15 mouse cellular contexts compared by ENCODE assay signal in genomic region chr1:24226941-24227711, GRCm38 (mm10). TPM values are rescaled to one million over a fixed set of nuclear protein-coding genes. Genes with fewer than 3 reads are reported as not detected.
DNase-seq lines count a peak whose midpoint lies in the region; ATAC-seq and TF ChIP-seq lines count a peak whose summit lies in the region.
"Had no signal": no experiment of that assay in that cellular context is flagged by ENCODE, and none has a peak within 500 bp of the region (broad histone marks: within the 10 kb centered on the region; RNA-seq: fewer than 3 reads in every experiment).

No protein-coding gene starts in this region.

- no peaks in the 10 kb centered on the region for H3K27me3 ChIP-seq in embryonic facial prominence, embryonic 14.5 days (replicated peaks; ENCODE audit: control insufficient read depth, insufficient read depth, low read length)
- no peaks in the 10 kb centered on the region for H3K27me3 ChIP-seq in embryonic facial prominence, embryonic 10.5 days (replicated peaks; ENCODE audit: low read depth, poor library complexity, severe bottlenecking)
- H3K27me3 ChIP-seq in liver, adult 2 months (ENCODE audit: control insufficient read depth, insufficient read depth, low read length) = no peaks in the 10 kb centered on the region; the same call in 1 of the 2 replicates
- H3K27me3 ChIP-seq in liver, postnatal 0 days (ENCODE audit: insufficient read depth, low read length) = no peaks in the 10 kb centered on the region
- no peaks in the 10 kb centered on the region for H3K27me3 ChIP-seq in limb, embryonic 13.5 days
- H3K27me3 ChIP-seq in midbrain, embryonic 10.5 days (ENCODE audit: low read depth, poor library complexity, severe bottlenecking) = no peaks in the 10 kb centered on the region

- ATAC-seq in embryonic facial prominence, embryonic 14.5 days (ENCODE audit: low read depth) = no peak
- ATAC-seq in liver, postnatal 0 days = no peak
- no peak for ATAC-seq in limb, embryonic 13.5 days (ENCODE audit: low FRiP score, low read depth)

- no peak overlapping the region for H3K4me2 ChIP-seq in embryonic facial prominence, embryonic 14.5 days (ENCODE audit: low read depth, low read length)
- no peak overlapping the region for H3K4me2 ChIP-seq in liver, postnatal 0 days (ENCODE audit: low read depth, low read length)
- no peak overlapping the region for H3K4me2 ChIP-seq in limb, embryonic 13.5 days (replicated peaks)
- H3K4me2 ChIP-seq: liver, embryonic 11.5 days had no signal

- H3K4me3 ChIP-seq in embryonic facial prominence, embryonic 14.5 days (ENCODE audit: low read depth, low read length) = no peak overlapping the region
- H3K4me3 ChIP-seq in embryonic facial prominence, embryonic 10.5 days = no peak overlapping the region
- H3K4me3 ChIP-seq in liver, adult 2 months (ENCODE audit: insufficient read depth, low read depth, low read length) = no peak overlapping the region
- H3K4me3 ChIP-seq in liver, postnatal 0 days (ENCODE audit: low read depth, low read length) = no peak overlapping the region
- no peak overlapping the region for H3K4me3 ChIP-seq in limb, embryonic 13.5 days
- no peak overlapping the region for H3K4me3 ChIP-seq in midbrain, embryonic 10.5 days

- no peaks in the 10 kb centered on the region for H3K9me3 ChIP-seq in embryonic facial prominence, embryonic 14.5 days (ENCODE audit: control insufficient read depth, low read length)
- no peaks in the 10 kb centered on the region for H3K9me3 ChIP-seq in embryonic facial prominence, embryonic 10.5 days
- H3K9me3 ChIP-seq in liver, postnatal 0 days (ENCODE audit: low read length) = no peaks in the 10 kb centered on the region
- no peaks in the 10 kb centered on the region for H3K9me3 ChIP-seq in limb, embryonic 13.5 days
- no peaks in the 10 kb centered on the region for H3K9me3 ChIP-seq in midbrain, embryonic 10.5 days (replicated peaks)

- peak; percentile 41 for DNase-seq in embryonic facial prominence, embryonic 14.5 days (ENCODE audit: low spot score)
- no peak for DNase-seq in embryonic facial prominence, embryonic 10.5 days (ENCODE audit: low spot score)
- peak; percentile 24 for DNase-seq in liver, adult 2 months (ENCODE audit: extremely low read depth, low read depth, low spot score)
- no peak for DNase-seq in liver, postnatal 0 days
- peak; percentile 82 for DNase-seq in cerebellum, adult 9-11 months
- DNase-seq in midbrain, embryonic 10.5 days (ENCODE audit: low spot score) = no peak
- no peak for DNase-seq in right cerebral cortex, postnatal 14 days
- DNase-seq: adrenal gland, postnatal 10 days; heart, adult 18-20 months; heart, postnatal 10 days; kidney, postnatal 14 days; layer of hippocampus, postnatal 36 days had no signal

- H3K27ac ChIP-seq in embryonic facial prominence, embryonic 14.5 days (replicated peaks; ENCODE audit: low read depth, low read length) = no peak overlapping the region; the same call in 1 of the 2 replicates
- no peak overlapping the region for H3K27ac ChIP-seq in embryonic facial prominence, embryonic 10.5 days (replicated peaks)
- H3K27ac ChIP-seq in liver, adult 2 months (replicated peaks; ENCODE audit: insufficient read depth, low read depth, low read length) = no peak overlapping the region
- H3K27ac ChIP-seq in liver, postnatal 0 days (ENCODE audit: low read depth) = no peak overlapping the region
- H3K27ac ChIP-seq in limb, embryonic 13.5 days = peak overlapping the region; percentile 39; the same call in 1 of the 2 replicates
- no peak overlapping the region for H3K27ac ChIP-seq in midbrain, embryonic 10.5 days (replicated peaks)

- no peaks in the 10 kb centered on the region for H3K36me3 ChIP-seq in embryonic facial prominence, embryonic 14.5 days (ENCODE audit: control insufficient read depth, insufficient read depth, low read length)
- peaks cover 34% of the 10 kb centered on the region for H3K36me3 ChIP-seq in embryonic facial prominence, embryonic 10.5 days (replicated peaks)
- H3K36me3 ChIP-seq in liver, adult 2 months (ENCODE audit: control insufficient read depth, insufficient read depth, low read length) = no peaks in the 10 kb centered on the region
- no peaks in the 10 kb centered on the region for H3K36me3 ChIP-seq in liver, postnatal 0 days (replicated peaks; ENCODE audit: insufficient read depth, low read length)
- peaks cover 19% of the 10 kb centered on the region for H3K36me3 ChIP-seq in limb, embryonic 13.5 days
- H3K36me3 ChIP-seq in midbrain, embryonic 10.5 days = no peaks in the 10 kb centered on the region

- no peaks in the 10 kb centered on the region for H3K79me2 ChIP-seq in liver, adult 2 months (ENCODE audit: control insufficient read depth, insufficient read depth, low read length)

- H3K9ac ChIP-seq in embryonic facial prominence, embryonic 14.5 days (ENCODE audit: low read depth, low read length) = no peak overlapping the region
- no peak overlapping the region for H3K9ac ChIP-seq in liver, adult 2 months (ENCODE audit: low read depth, low read length)
- no peak overlapping the region for H3K9ac ChIP-seq in liver, postnatal 0 days (replicated peaks)
- H3K9ac ChIP-seq in limb, embryonic 13.5 days = 0 out of 2 replicates have a peak overlapping the region, but pooled peaks have one; percentile 8

- H3K4me1 ChIP-seq in embryonic facial prominence, embryonic 14.5 days (ENCODE audit: control insufficient read depth, insufficient read depth, low read length) = peaks cover 23% of the 10 kb centered on the region
- peaks cover 24% of the 10 kb centered on the region for H3K4me1 ChIP-seq in embryonic facial prominence, embryonic 10.5 days
- H3K4me1 ChIP-seq in liver, adult 2 months (ENCODE audit: control insufficient read depth, insufficient read depth, low read length) = no peaks in the 10 kb centered on the region
- H3K4me1 ChIP-seq in liver, postnatal 0 days (ENCODE audit: insufficient read depth) = no peaks in the 10 kb centered on the region
- H3K4me1 ChIP-seq in limb, embryonic 13.5 days = peaks cover 27% of the 10 kb centered on the region
- peaks cover 16% of the 10 kb centered on the region for H3K4me1 ChIP-seq in midbrain, embryonic 10.5 days

- TF ChIP-seq POLR2A in liver, adult 2 months (IDR thresholded peaks at IDR 0.05; ENCODE audit: extremely low read depth, insufficient read depth, low read length) = no peak

- 66% methylated on average over 6 of the region's 6 CpGs for WGBS in embryonic facial prominence, embryonic 14.5 days
- 86% methylated on average over 6 of the region's 6 CpGs for WGBS in embryonic facial prominence, embryonic 10.5 days
- WGBS in liver, adult 2 months = 67% methylated on average over 6 of the region's 6 CpGs
- WGBS in liver, postnatal 0 days (ENCODE audit: insufficient replicate concordance) = 72% methylated on average over 6 of the region's 6 CpGs
- 77% methylated on average over 6 of the region's 6 CpGs for WGBS in limb, embryonic 13.5 days
- WGBS in midbrain, embryonic 10.5 days = 91% methylated on average over 6 of the region's 6 CpGs

- TF ChIP-seq CTCF in liver, adult 2 months (IDR thresholded peaks at IDR 0.05; ENCODE audit: low read depth, low read length) = no peak
- TF ChIP-seq CTCF in liver, postnatal 0 days (IDR thresholded peaks at IDR 0.05; ENCODE audit: low read depth) = no peak

- no peak for TF ChIP-seq EP300 in liver, postnatal 0 days (IDR thresholded peaks at IDR 0.05; ENCODE audit: low read depth)

RNA-seq across cellular contexts. Expression of gene Col9a1, which starts 49.7 kb away (rescaled TPM):
- polyA plus RNA-seq in embryonic facial prominence, embryonic 14.5 days (2014; fragmentation: Nextera tagmentation; extraction: Ambion mirVana) = 81.9 and 118 TPM in 2 replicates
- polyA plus RNA-seq in embryonic facial prominence, embryonic 10.5 days (2016; fragmentation: Nextera tagmentation; extraction: Ambion mirVana) = 107 and 109 TPM in 2 replicates
- not detected in 2 replicates for total RNA-seq in liver, adult 2 months (2014; rRNA removed)
- not detected in 2 replicates for polyA plus RNA-seq in liver, adult 2 months (2012; rRNA removed)
- 0.05 TPM in 1 of 2 replicates, not detected in the other for polyA plus RNA-seq in liver, postnatal 0 days (2015; fragmentation: Nextera tagmentation; extraction: Ambion mirVana)
- polyA plus RNA-seq in limb, embryonic 13.5 days (2015; fragmentation: Nextera tagmentation; extraction: Ambion mirVana) = 236 and 245 TPM in 2 replicates
- polyA plus RNA-seq in midbrain, embryonic 10.5 days (2016; fragmentation: Nextera tagmentation; extraction: Ambion mirVana) = 24.5 and 24.6 TPM in 2 replicates
- total RNA-seq: neutrophil, adult 5-6 weeks had no signal

Comparison
In these comparisons a context has a peak if more than half of its experiments do, and no peak if none do; other contexts are left out.
1. DNase-seq: peak in embryonic facial prominence, embryonic 14.5 days (single experiment), liver, adult 2 months (single experiment) and cerebellum, adult 9-11 months (single experiment); none in embryonic facial prominence, embryonic 10.5 days (single experiment), liver, postnatal 0 days (single experiment), midbrain, embryonic 10.5 days (single experiment) and right cerebral cortex, postnatal 14 days (single experiment).
2. RNA of gene Col9a1, which starts 49.7 kb away (polyA plus RNA-seq): 236 to 245 TPM in limb, embryonic 13.5 days, 107 to 109 TPM in embryonic facial prominence, embryonic 10.5 days, 81.9 to 118 TPM in embryonic facial prominence, embryonic 14.5 days and 24.5 to 24.6 TPM in midbrain, embryonic 10.5 days; 0.05 TPM in liver, postnatal 0 days and not detected in liver, adult 2 months; every median in the first group is over 10 times any median in the second.